Mouse (Mus musculus) spleen, postnatal 10 days (tissue): ENCODE results near the gene Grid2.

Experiments
- DNase-seq, 2 experiments: peaks; one replicate each; pipeline ENCODE4 v3.0.0; 2021 to 2022; ENCODE audit warnings: low spot score in 2 of 2

Gene Grid2

GRCm38 (mm10) chr6:64729231-64730011, 1473.7 kb downstream of the Grid2 start:
- no peak for DNase-seq

- no peak for DNase-seq
These were observed 1474.4 kb downstream of the Grid2 start for GRCm38 (mm10) chr6:64730030-64730429.

GRCm38 (mm10) chr6:64730506-64731020, 1474.9 kb downstream of the Grid2 start:
- no peak for DNase-seq

GRCm38 (mm10) chr6:64731126-64731525, 1475.5 kb downstream of the Grid2 start:
- DNase-seq, result no peak

- DNase-seq, result no peak
These were observed 1476.1 kb downstream of the Grid2 start for GRCm38 (mm10) chr6:64731621-64732320.

- no peak for DNase-seq
These were observed 1477.6 kb downstream of the Grid2 start for GRCm38 (mm10) chr6:64733311-64733710.

- DNase-seq, result no peak
These were observed 1479.0 kb downstream of the Grid2 start for GRCm38 (mm10) chr6:64734441-64735320.

GRCm38 (mm10) chr6:64736317-64736716, 1480.6 kb downstream of the Grid2 start:
- DNase-seq, result no peak

GRCm38 (mm10) chr6:64742915-64743489, 1487.3 kb downstream of the Grid2 start:
- no peak for DNase-seq
